16 mouse cellular contexts compared by ENCODE assay signal in genomic region chr12:13076699-13077287, GRCm38 (mm10).
DNase-seq lines count a peak whose midpoint lies in the region; ATAC-seq and TF ChIP-seq lines count a peak whose summit lies in the region.
"Had no signal": no experiment of that assay in that cellular context is flagged by ENCODE, and none has a peak within 500 bp of the region (broad histone marks: within the 10 kb centered on the region; RNA-seq: fewer than 3 reads in every experiment).

No protein-coding gene starts in this region.

- peak; percentile 64 for DNase-seq in heart, adult 11 months
- DNase-seq in heart, adult 8-10 months (ENCODE audit: low spot score): no peak
- peak; percentile 22 for DNase-seq in embryonic facial prominence, embryonic 11.5 days (ENCODE audit: low spot score)
- DNase-seq in retina, postnatal 1 day: no peak
- DNase-seq: cerebellum, postnatal 25 days; kidney, postnatal 10 days; lung, embryonic 14.5 days had no signal

- peak; percentile 61; the same call in 1 of the 2 replicates for ATAC-seq in kidney, embryonic 16.5 days (ENCODE audit: low FRiP score, low TSS enrichment)
- no peak for ATAC-seq in kidney, embryonic 15.5 days (replicated peaks; ENCODE audit: low FRiP score)
- ATAC-seq in embryonic facial prominence, embryonic 11.5 days (replicated peaks; ENCODE audit: insufficient number of reproducible peaks, low FRiP score, low TSS enrichment, low read depth): peak; percentile 49; the same call in 1 of the 2 replicates
- no peak for ATAC-seq in limb, embryonic 12.5 days (ENCODE audit: insufficient number of reproducible peaks, insufficient read depth, low FRiP score, low TSS enrichment, low read depth)
- ATAC-seq in intestine, postnatal 0 days: no peak
- ATAC-seq: forebrain, embryonic 14.5 days; inflammation-experienced regulatory T-cells, adult 6 months had no signal

- no peaks in the 10 kb centered on the region; the same call in 1 of the 2 replicates for H3K4me1 ChIP-seq in kidney, embryonic 16.5 days (ENCODE audit: insufficient read depth, low read length)
- peaks cover 15% of the 10 kb centered on the region for H3K4me1 ChIP-seq in kidney, embryonic 15.5 days
- H3K4me1 ChIP-seq in embryonic facial prominence, embryonic 11.5 days (ENCODE audit: control insufficient read depth, insufficient read depth, low read length): peaks cover 2% of the 10 kb centered on the region; the same call in 1 of the 2 replicates
- H3K4me1 ChIP-seq in limb, embryonic 12.5 days (replicated peaks): peaks cover 51% of the 10 kb centered on the region
- no peaks in the 10 kb centered on the region for H3K4me1 ChIP-seq in intestine, postnatal 0 days (replicated peaks; ENCODE audit: control insufficient read depth, insufficient read depth, low read length)
- H3K4me1 ChIP-seq: neural tube, embryonic 15.5 days had no signal

- no peaks in the 10 kb centered on the region for H3K9me3 ChIP-seq in kidney, embryonic 16.5 days (ENCODE audit: low read length)
- no peaks in the 10 kb centered on the region for H3K9me3 ChIP-seq in kidney, embryonic 15.5 days (replicated peaks)
- H3K9me3 ChIP-seq in embryonic facial prominence, embryonic 11.5 days (replicated peaks; ENCODE audit: control insufficient read depth, low read length): no peaks in the 10 kb centered on the region
- 0 out of 2 replicates have a peak, but pooled peaks cover 6% of the 10 kb centered on the region for H3K9me3 ChIP-seq in limb, embryonic 12.5 days
- H3K9me3 ChIP-seq in intestine, postnatal 0 days (ENCODE audit: control insufficient read depth): no peaks in the 10 kb centered on the region
- H3K9me3 ChIP-seq: embryonic facial prominence, embryonic 12.5 days; neural tube, embryonic 15.5 days had no signal

- no peak overlapping the region for H3K4me3 ChIP-seq in kidney, embryonic 16.5 days (ENCODE audit: low read length)
- H3K4me3 ChIP-seq in kidney, embryonic 15.5 days (replicated peaks): no peak overlapping the region
- H3K4me3 ChIP-seq in embryonic facial prominence, embryonic 11.5 days (ENCODE audit: low read depth, low read length): no peak overlapping the region
- H3K4me3 ChIP-seq in limb, embryonic 12.5 days (replicated peaks): no peak overlapping the region
- H3K4me3 ChIP-seq in intestine, postnatal 0 days (ENCODE audit: low read depth, low read length): no peak overlapping the region
- H3K4me3 ChIP-seq: embryonic facial prominence, embryonic 12.5 days; neural tube, embryonic 15.5 days had no signal

- no peak overlapping the region for H3K9ac ChIP-seq in kidney, embryonic 16.5 days (replicated peaks; ENCODE audit: low read length)
- no peak overlapping the region for H3K9ac ChIP-seq in kidney, embryonic 15.5 days
- H3K9ac ChIP-seq in embryonic facial prominence, embryonic 11.5 days (replicated peaks; ENCODE audit: low read length): no peak overlapping the region
- no peak overlapping the region for H3K9ac ChIP-seq in limb, embryonic 12.5 days (replicated peaks)
- no peak overlapping the region for H3K9ac ChIP-seq in intestine, postnatal 0 days (ENCODE audit: low read depth, low read length)
- H3K9ac ChIP-seq: embryonic facial prominence, embryonic 12.5 days; lung, embryonic 14.5 days; neural tube, embryonic 15.5 days had no signal

- 39% methylated on average over 3 of the region's 3 CpGs for WGBS in kidney, embryonic 16.5 days
- 37% methylated on average over 3 of the region's 3 CpGs for WGBS in kidney, embryonic 15.5 days
- 45% methylated on average over 3 of the region's 3 CpGs for WGBS in embryonic facial prominence, embryonic 11.5 days
- 49% methylated on average over 3 of the region's 3 CpGs for WGBS in limb, embryonic 12.5 days
- WGBS in intestine, postnatal 0 days: 39% methylated on average over 3 of the region's 3 CpGs

- H3K27me3 ChIP-seq in kidney, embryonic 16.5 days (ENCODE audit: insufficient read depth, low read length): no peaks in the 10 kb centered on the region
- no peaks in the 10 kb centered on the region for H3K27me3 ChIP-seq in kidney, embryonic 15.5 days
- H3K27me3 ChIP-seq in embryonic facial prominence, embryonic 11.5 days (ENCODE audit: control insufficient read depth, insufficient read depth, low read length): no peaks in the 10 kb centered on the region
- H3K27me3 ChIP-seq in limb, embryonic 12.5 days: 0 out of 2 replicates have a peak, but pooled peaks cover 4% of the 10 kb centered on the region
- H3K27me3 ChIP-seq in intestine, postnatal 0 days (replicated peaks; ENCODE audit: control insufficient read depth, insufficient read depth, low read length): no peaks in the 10 kb centered on the region
- H3K27me3 ChIP-seq: embryonic facial prominence, embryonic 12.5 days; neural tube, embryonic 15.5 days had no signal

- H3K36me3 ChIP-seq in kidney, embryonic 16.5 days (ENCODE audit: insufficient read depth, low read length): no peaks in the 10 kb centered on the region
- no peaks in the 10 kb centered on the region for H3K36me3 ChIP-seq in kidney, embryonic 15.5 days
- no peaks in the 10 kb centered on the region for H3K36me3 ChIP-seq in embryonic facial prominence, embryonic 11.5 days (replicated peaks; ENCODE audit: control insufficient read depth, insufficient read depth, low read depth, low read length)
- H3K36me3 ChIP-seq in limb, embryonic 12.5 days: no peaks in the 10 kb centered on the region
- H3K36me3 ChIP-seq in intestine, postnatal 0 days (ENCODE audit: control insufficient read depth, insufficient read depth): no peaks in the 10 kb centered on the region
- H3K36me3 ChIP-seq: embryonic facial prominence, embryonic 12.5 days; neural tube, embryonic 15.5 days had no signal

- no peak for TF ChIP-seq CTCF in intestine, postnatal 0 days (IDR thresholded peaks at IDR 0.05; ENCODE audit: low read depth)

- H3K27ac ChIP-seq in kidney, embryonic 16.5 days (ENCODE audit: low read length): no peak overlapping the region
- H3K27ac ChIP-seq in kidney, embryonic 15.5 days: no peak overlapping the region
- H3K27ac ChIP-seq in embryonic facial prominence, embryonic 11.5 days (replicated peaks; ENCODE audit: low read depth, low read length): peak overlapping the region; percentile 48
- peak overlapping the region; percentile 68 for H3K27ac ChIP-seq in limb, embryonic 12.5 days
- no peak overlapping the region for H3K27ac ChIP-seq in intestine, postnatal 0 days (ENCODE audit: low read depth, low read length)
- H3K27ac ChIP-seq: neural tube, embryonic 15.5 days had no signal

- no peak overlapping the region for H3K4me2 ChIP-seq in kidney, embryonic 16.5 days (replicated peaks; ENCODE audit: low read depth, low read length)
- H3K4me2 ChIP-seq in kidney, embryonic 15.5 days: no peak overlapping the region
- H3K4me2 ChIP-seq in embryonic facial prominence, embryonic 11.5 days (ENCODE audit: low read depth, low read length): no peak overlapping the region
- H3K4me2 ChIP-seq in limb, embryonic 12.5 days: no peak overlapping the region
- H3K4me2 ChIP-seq in intestine, postnatal 0 days (replicated peaks; ENCODE audit: low read depth): no peak overlapping the region
- H3K4me2 ChIP-seq: embryonic facial prominence, embryonic 12.5 days; heart, embryonic 11.5 days; lung, embryonic 14.5 days; neural tube, embryonic 15.5 days had no signal

Comparison
In these comparisons a context has a peak if more than half of its experiments do, and no peak if none do; other contexts are left out.
1. DNase-seq: peak in heart, adult 11 months (single experiment) and embryonic facial prominence, embryonic 11.5 days (single experiment); none in heart, adult 8-10 months (single experiment) and retina, postnatal 1 day (single experiment).
2. ATAC-seq: peak in kidney, embryonic 16.5 days (single experiment) and embryonic facial prominence, embryonic 11.5 days (single experiment); none in kidney, embryonic 15.5 days (single experiment), limb, embryonic 12.5 days (single experiment) and intestine, postnatal 0 days (single experiment).
3. H3K27ac ChIP-seq: peak in embryonic facial prominence, embryonic 11.5 days (single experiment) and limb, embryonic 12.5 days (single experiment); none in kidney, embryonic 16.5 days (single experiment), kidney, embryonic 15.5 days (single experiment) and intestine, postnatal 0 days (single experiment).